Mouse (Mus musculus) layer of hippocampus, adult 2 months (tissue): ENCODE measurements at regions not wholly inside any gene's neighbourhood (a gene's known extent, or its start where the extent isn't known, plus 50 kb on each side); places are given as distances from the start of the nearest gene placed in this dataset.

Experiments used
- DNase-seq, 2 experiments: peaks; one replicate each; pipeline ENCODE4 v3.0.0; 2022; ENCODE audit warnings: low spot score in 2 of 2
- H3K27ac ChIP-seq: fragments of 200-600 bp; 2 replicates; pipeline ENCODE4 v1.8.1; 2022
- H3K4me3 ChIP-seq: fragments of 200-600 bp; 2 replicates; pipeline ENCODE4 v1.8.1; 2022; ENCODE audit warnings: mild to moderate bottlenecking
- CTCF ChIP-seq: fragments of 200-600 bp; conservative IDR thresholded peaks from 2 replicates; pipeline ENCODE4 v1.8.1; 2022; ENCODE audit warnings: antibody characterized with exemption, mild to moderate bottlenecking, moderate library complexity

GRCm38 (mm10) chr2:102250101-102250500, 63.9 kb upstream of the Ldlrad3 start:
- H3K27ac ChIP-seq, result peak overlapping the region; percentile 64; the same call in 1 of the 2 replicates
- no peak overlapping the region for H3K4me3 ChIP-seq
- TF ChIP-seq CTCF, result peak; percentile 30
- peak; percentile 19 to 23 for DNase-seq

DNA sequence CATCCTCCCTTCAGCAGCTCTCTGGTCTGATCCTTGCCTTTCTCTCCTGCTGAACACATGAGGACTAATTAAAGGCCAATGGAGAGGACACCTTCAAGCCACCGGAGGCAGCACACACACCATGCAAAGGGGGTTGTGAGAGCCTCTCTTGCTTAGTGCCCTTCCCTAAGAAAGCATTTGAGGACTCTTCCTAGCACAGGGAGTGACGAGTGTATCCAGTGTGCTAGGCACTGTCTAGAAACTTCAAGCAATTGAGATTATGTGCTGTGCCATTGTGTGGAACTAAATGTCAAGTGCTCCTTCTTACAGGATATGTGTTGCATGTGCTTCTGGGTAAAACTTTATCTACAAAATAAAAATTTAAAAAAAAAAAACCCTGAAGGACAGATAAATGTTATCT, 60.3 kb upstream of the Ldlrad3 start:
- no peak overlapping the region for H3K27ac ChIP-seq
- 0 out of 2 replicates have a peak, but pooled peaks have one; percentile 16 for TF ChIP-seq CTCF

GRCm38 (mm10) chr2:102244491-102244890, 58.3 kb upstream of the Ldlrad3 start:
- no peak overlapping the region for H3K4me3 ChIP-seq
- H3K27ac ChIP-seq, result no peak overlapping the region
- no peak for TF ChIP-seq CTCF
- no peak for DNase-seq

More for the DNA sequence above, 60.3 kb upstream of the Ldlrad3 start:
- no peak for DNase-seq
- H3K4me3 ChIP-seq, result no peak overlapping the region

DNA sequence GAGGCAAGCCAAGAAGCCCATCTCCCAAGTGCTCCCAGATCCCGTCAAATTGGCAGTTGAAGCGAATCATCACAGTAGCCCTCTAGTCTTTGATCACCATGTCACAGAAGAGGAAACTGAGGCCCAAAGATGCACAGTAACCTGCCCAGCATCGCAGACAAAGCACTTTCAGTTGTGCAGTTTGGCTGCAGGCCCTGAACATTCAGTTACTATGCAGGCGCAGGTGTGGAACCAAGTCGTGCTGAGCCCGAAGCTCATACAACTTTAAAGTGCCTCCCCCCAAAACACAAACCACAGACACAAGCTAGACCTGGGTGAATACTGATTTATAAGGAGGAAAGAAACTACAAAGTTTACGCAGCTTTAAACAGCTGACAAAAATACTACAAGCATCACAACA, 55.4 kb upstream of the Ldlrad3 start:
- no peak for DNase-seq
- TF ChIP-seq CTCF, result no peak
- Histone ChIP-seq H3K27ac (no peak overlapping the region), H3K4me3 (no peak overlapping the region)

DNA sequence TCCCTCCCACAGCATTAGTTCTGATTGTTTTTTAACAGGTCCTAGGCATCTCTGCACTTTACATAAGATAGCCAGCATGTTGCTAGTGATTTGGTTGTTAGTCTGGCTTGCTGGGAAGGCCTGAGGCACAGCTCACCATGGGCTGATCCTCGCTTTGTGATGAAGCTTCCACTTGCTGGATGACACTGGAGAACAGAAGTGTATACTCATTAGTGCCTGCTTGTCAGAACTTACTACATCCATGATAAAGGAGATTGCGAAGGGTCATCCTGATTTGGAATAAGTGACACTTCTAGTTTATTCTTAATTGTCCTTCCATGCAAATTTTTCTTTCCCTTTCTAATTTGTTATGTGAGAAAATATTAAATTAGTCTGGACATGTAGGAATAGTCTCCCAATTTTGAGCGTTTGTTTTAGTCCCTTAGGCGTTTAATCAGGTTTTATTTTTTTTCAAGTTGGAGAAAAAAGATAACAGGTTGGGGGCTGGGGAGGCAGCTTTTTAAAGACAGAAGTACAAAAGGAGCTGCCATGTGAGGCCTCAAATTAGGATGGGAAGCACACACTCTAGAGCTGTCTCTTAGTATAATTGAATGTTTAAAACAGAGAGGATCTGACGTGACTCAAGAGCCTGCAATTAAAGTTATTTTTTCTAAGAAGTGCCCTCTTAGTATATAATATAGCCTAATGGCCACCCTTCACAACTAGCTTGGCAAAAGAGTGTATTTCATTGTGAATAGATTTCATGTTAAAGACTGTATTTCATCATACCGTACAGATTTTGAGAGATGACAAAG, 53.7 kb upstream of the Ldlrad3 start:
- Histone ChIP-seq H3K4me3 (no peak overlapping the region), H3K27ac (no peak overlapping the region)
- TF ChIP-seq CTCF, result no peak

More for the DNA sequence above, 53.7 kb upstream of the Ldlrad3 start:
- no peak for DNase-seq
